In genomic region chr5:142821266-142821973, GRCm38 (mm10) we compare ENCODE assay signal across 8 mouse cellular contexts. TPM values are rescaled to one million over a fixed set of nuclear protein-coding genes. Genes with fewer than 3 reads are reported as not detected.
DNase-seq lines count a peak whose midpoint lies in the region; ATAC-seq and TF ChIP-seq lines count a peak whose summit lies in the region.

No protein-coding gene starts in this region.

- no peak for TF ChIP-seq CTCF in embryonic fibroblast, embryonic 13.5 days (IDR thresholded peaks at IDR 0.05; ENCODE audit: borderline replicate concordance, insufficient read depth, low read length)
- TF ChIP-seq CTCF in stomach, postnatal 0 days (IDR thresholded peaks at IDR 0.05; ENCODE audit: low read depth), result no peak; the same call in 1 of the 2 replicates

- H3K9ac ChIP-seq in heart, embryonic 12.5 days, result peak overlapping the region; percentile 100
- peak overlapping the region; percentile 90 for H3K9ac ChIP-seq in kidney, embryonic 15.5 days
- H3K9ac ChIP-seq in liver, embryonic 13.5 days, result peak overlapping the region; percentile 70
- peak overlapping the region; percentile 96 for H3K9ac ChIP-seq in stomach, postnatal 0 days (ENCODE audit: low read length)

- peak; percentile 54 for TF ChIP-seq EP300 in stomach, postnatal 0 days (optimal IDR thresholded peaks at IDR 0.05)

- H3K4me3 ChIP-seq in embryonic fibroblast, embryonic 13.5 days (ENCODE audit: insufficient read depth, low read length), result peak overlapping the region; percentile 68
- peak overlapping the region; percentile 87 for H3K4me3 ChIP-seq in heart, embryonic 12.5 days
- H3K4me3 ChIP-seq in kidney, embryonic 15.5 days (replicated peaks), result peak overlapping the region; percentile 95
- H3K4me3 ChIP-seq in liver, embryonic 13.5 days (replicated peaks), result peak overlapping the region; percentile 64
- peak overlapping the region; percentile 61 for H3K4me3 ChIP-seq in stomach, postnatal 0 days (ENCODE audit: low read depth, low read length)

- H3K4me1 ChIP-seq in embryonic fibroblast, embryonic 13.5 days (ENCODE audit: control insufficient read depth, insufficient read depth, low read length), result 0 out of 2 replicates have a peak, but pooled peaks cover 3% of the 10 kb centered on the region
- H3K4me1 ChIP-seq in heart, embryonic 12.5 days (replicated peaks), result peaks cover 30% of the 10 kb centered on the region
- peaks cover 40% of the 10 kb centered on the region for H3K4me1 ChIP-seq in kidney, embryonic 15.5 days
- peaks cover 53% of the 10 kb centered on the region for H3K4me1 ChIP-seq in liver, embryonic 13.5 days (replicated peaks)
- peaks cover 3% of the 10 kb centered on the region; the same call in 1 of the 2 replicates for H3K4me1 ChIP-seq in stomach, postnatal 0 days (replicated peaks; ENCODE audit: control insufficient read depth, insufficient read depth)

- peak; percentile 33 for ATAC-seq in heart, embryonic 12.5 days (ENCODE audit: insufficient number of reproducible peaks, low FRiP score)
- ATAC-seq in kidney, embryonic 15.5 days (replicated peaks; ENCODE audit: low FRiP score), result peak; percentile 70
- ATAC-seq in liver, embryonic 13.5 days (ENCODE audit: low read depth), result peak; percentile 30
- peak; percentile 56 for ATAC-seq in stomach, postnatal 0 days (ENCODE audit: low FRiP score, low TSS enrichment)

- WGBS in heart, embryonic 12.5 days, result under 1% methylated on average over 36 of the region's 36 CpGs
- WGBS in kidney, embryonic 15.5 days, result under 1% methylated on average over 36 of the region's 36 CpGs
- under 1% methylated on average over 36 of the region's 36 CpGs for WGBS in liver, embryonic 13.5 days (ENCODE audit: insufficient replicate concordance)
- WGBS in stomach, postnatal 0 days, result under 1% methylated on average over 36 of the region's 36 CpGs

- DNase-seq in 3T3-L1 (ENCODE audit: low read depth, low spot score), result peak; percentile 97
- DNase-seq in adrenal gland, postnatal 4 days (ENCODE audit: low spot score in 2 of 2), result peak; percentile 85 to 89
- DNase-seq in liver, embryonic 13.5 days, result no peak
- peak; percentile 95 for DNase-seq in neural tube, embryonic 10.5 days (ENCODE audit: extremely low spot score, low spot score)
- DNase-seq in stomach, postnatal 0 days (ENCODE audit: low spot score), result peak; percentile 93

- H3K9me3 ChIP-seq in heart, embryonic 12.5 days (replicated peaks), result no peaks in the 10 kb centered on the region
- H3K9me3 ChIP-seq in kidney, embryonic 15.5 days (replicated peaks), result no peaks in the 10 kb centered on the region
- no peaks in the 10 kb centered on the region for H3K9me3 ChIP-seq in liver, embryonic 13.5 days (replicated peaks)
- no peaks in the 10 kb centered on the region for H3K9me3 ChIP-seq in stomach, postnatal 0 days (ENCODE audit: control insufficient read depth, low read length)

- H3K27me3 ChIP-seq in heart, embryonic 12.5 days (replicated peaks), result no peaks in the 10 kb centered on the region
- no peaks in the 10 kb centered on the region for H3K27me3 ChIP-seq in kidney, embryonic 15.5 days
- peaks cover 100% of the 10 kb centered on the region for H3K27me3 ChIP-seq in liver, embryonic 13.5 days
- no peaks in the 10 kb centered on the region for H3K27me3 ChIP-seq in stomach, postnatal 0 days (ENCODE audit: control insufficient read depth, insufficient read depth, low read length)

- H3K4me2 ChIP-seq in heart, embryonic 12.5 days, result peak overlapping the region; percentile 79
- H3K4me2 ChIP-seq in kidney, embryonic 15.5 days, result peak overlapping the region; percentile 80
- H3K4me2 ChIP-seq in liver, embryonic 13.5 days, result peak overlapping the region; percentile 68
- peak overlapping the region; percentile 93 for H3K4me2 ChIP-seq in stomach, postnatal 0 days (replicated peaks; ENCODE audit: low read depth)

- H3K36me3 ChIP-seq in heart, embryonic 12.5 days, result no peaks in the 10 kb centered on the region
- no peaks in the 10 kb centered on the region for H3K36me3 ChIP-seq in kidney, embryonic 15.5 days
- H3K36me3 ChIP-seq in liver, embryonic 13.5 days, result no peaks in the 10 kb centered on the region
- no peaks in the 10 kb centered on the region for H3K36me3 ChIP-seq in stomach, postnatal 0 days (ENCODE audit: control insufficient read depth, insufficient read depth, low read length)

- H3K27ac ChIP-seq in embryonic fibroblast, embryonic 13.5 days (ENCODE audit: insufficient read depth, low read length), result peak overlapping the region; percentile 100
- peak overlapping the region; percentile 100 for H3K27ac ChIP-seq in heart, embryonic 12.5 days (ENCODE audit: poor library complexity, severe bottlenecking)
- peak overlapping the region; percentile 100 for H3K27ac ChIP-seq in kidney, embryonic 15.5 days
- peak overlapping the region; percentile 88 for H3K27ac ChIP-seq in liver, embryonic 13.5 days
- peak overlapping the region; percentile 98 for H3K27ac ChIP-seq in stomach, postnatal 0 days (replicated peaks)

- TF ChIP-seq POLR2A in embryonic fibroblast, embryonic 13.5 days (IDR thresholded peaks at IDR 0.05; ENCODE audit: low read depth, low read length), result peak; percentile 82

RNA-seq across cellular contexts. Expression of gene Tnrc18, which starts 4.0 kb away (rescaled TPM):
- total RNA-seq in adrenal gland, postnatal 4 days (2021), result 100 to 1,000 TPM; 149 to 153 TPM
- polyA plus RNA-seq in embryonic fibroblast, embryonic 13.5 days (2011; ENCODE audit: insufficient read length, low read depth, missing spikeins), result 98.0 and 124 TPM in 2 replicates
- 31.7 and 34.7 TPM in 2 replicates for polyA plus RNA-seq in heart, embryonic 12.5 days (2016; fragmentation: Nextera tagmentation; extraction: Ambion mirVana)
- polyA plus RNA-seq in kidney, embryonic 15.5 days (2015; fragmentation: Nextera tagmentation; extraction: Ambion mirVana), result 21.6 and 28.1 TPM in 2 replicates
- 2.4 and 2.5 TPM in 2 replicates for polyA plus RNA-seq in liver, embryonic 13.5 days (2015; fragmentation: Nextera tagmentation; extraction: Ambion mirVana)
- 12.0 and 12.5 TPM in 2 replicates for polyA plus RNA-seq in stomach, postnatal 0 days (2015; fragmentation: Nextera tagmentation; extraction: Ambion mirVana)
